Mouse (Mus musculus): ENCODE data around the gene Iglon5. TPM values are rescaled to one million over a fixed set of nuclear protein-coding genes. Genes with fewer than 3 reads are reported as not detected.

The Iglon5 gene
- total RNA-seq, 2 experiments from 2014 or later = 0.19 to 0.36 TPM

GRCm38 (mm10) chr7:43436341-43437255, 53.3 kb downstream of the Iglon5 start, which contains the start of gene Nkg7:
TSS of gene Nkg7 (plus strand) at chr7:43437073.
- DNase-seq = no peak
- intact Hi-C loops (cut with DNase I) = no loop called here

GRCm38 (mm10) chr7:43434676-43435075, 55.2 kb downstream of the Iglon5 start:
- intact Hi-C loops (cut with DNase I) = no loop called here
- no peak for DNase-seq

GRCm38 (mm10) chr7:43432891-43433290, 57.0 kb downstream of the Iglon5 start:
- intact Hi-C loops (cut with DNase I) = no loop called here
- DNase-seq = no peak

- intact Hi-C loops (cut with DNase I) = no loop called here
- no peak for DNase-seq
These were observed 60.4 kb downstream of the Iglon5 start for GRCm38 (mm10) chr7:43429500-43429899.

- no peak for DNase-seq
- intact Hi-C loops (cut with DNase I) = no loop called here
These were observed 62.5 kb downstream of the Iglon5 start, which contains the start of gene Lim2 for GRCm38 (mm10) chr7:43427406-43427805. TSS of gene Lim2 (plus strand) at chr7:43427670.

- intact Hi-C loops (cut with DNase I) = loop anchor here (1.0 kb wide), 1 partner anchor 42 kb away; no protein-coding TSS in a partner anchor
- no peak for DNase-seq
These were observed 65.8 kb downstream of the Iglon5 start for GRCm38 (mm10) chr7:43423991-43424625.

GRCm38 (mm10) chr7:43422995-43423617, 66.8 kb downstream of the Iglon5 start:
- peak; percentile 85 to 91 for DNase-seq
- intact Hi-C loops (cut with DNase I) = loop anchor here (1.0 kb wide), 1 partner anchor 43 kb away; no protein-coding TSS in a partner anchor

Small RNA genes lying within 50 kb of the gene (microRNA-seq; reads per million reads assigned to microRNA genes)
- 3.4 to 7.2 reads per million in 2 experiments for gene Mir7051 (ENCODE audit: borderline number of aligned reads in 2 of 2)

Other genes starting within 250 kb of the Iglon5 start
- 10 to 100 TPM; 15.0 to 17.2 TPM for gene Zfp715, start 176.8 kb downstream of the Iglon5 start, total RNA-seq (2021)
- not detected for gene Siglecf, start 138.7 kb downstream of the Iglon5 start, total RNA-seq (2021)
- gene Siglecg, start 81.9 kb downstream of the Iglon5 start, total RNA-seq (2021) = under 1 TPM; 0.22 to 0.51 TPM
- not detected for gene Lim2, start 62.4 kb downstream of the Iglon5 start, total RNA-seq (2021)
- gene Nkg7, start 53.0 kb downstream of the Iglon5 start, total RNA-seq (2021) = not detected
- not detected for gene Cldnd2, start 49.3 kb downstream of the Iglon5 start, total RNA-seq (2021)
- gene Etfb, start 46.0 kb downstream of the Iglon5 start, total RNA-seq (2021) = 1,000 to 10,000 TPM; 1,276 to 1,377 TPM
- under 1 TPM in 1 of 2 experiments, not detected in 1; 0.70 TPM for gene Gm45233, start 45.9 kb downstream of the Iglon5 start, total RNA-seq (2021)
- 1 to 10 TPM; 2.0 to 2.5 TPM for gene Vsig10l, start 26.9 kb downstream of the Iglon5 start, total RNA-seq (2021)
- not detected for gene 4931406B18Rik, start 15.9 kb upstream of the Iglon5 start, total RNA-seq (2021)
- gene Cd33, start 54.4 kb upstream of the Iglon5 start, total RNA-seq (2021) = 1 to 10 TPM; 3.8 to 4.4 TPM
- under 1 TPM; 0.87 to 0.94 TPM for gene Zfp658, start 72.2 kb upstream of the Iglon5 start, total RNA-seq (2021)
- 1 to 10 TPM; 4.8 to 5.9 TPM for gene Zfp719, start 89.5 kb upstream of the Iglon5 start, total RNA-seq (2021)
- gene Zfp819, start 117.1 kb upstream of the Iglon5 start, total RNA-seq (2021) = not detected
- not detected for gene Ceacam18, start 144.6 kb upstream of the Iglon5 start, total RNA-seq (2021)
- gene Siglece, start 170.1 kb upstream of the Iglon5 start, total RNA-seq (2021) = 1 to 10 TPM in 1 of 2 experiments, under 1 TPM in 1; 0.94 to 1.3 TPM
- gene Ctu1, start 181.9 kb upstream of the Iglon5 start, total RNA-seq (2021) = 1 to 10 TPM; 3.4 to 3.5 TPM
- gene Klk14, start 200.3 kb upstream of the Iglon5 start, total RNA-seq (2021) = under 1 TPM; 0.22 to 0.31 TPM
- gene Klk13, start 222.5 kb upstream of the Iglon5 start, total RNA-seq (2021) = not detected